Mouse (Mus musculus) megakaryocyte-erythroid progenitor cell, adult 5-6 weeks (primary cell): ENCODE measurements at regions not wholly inside any gene's neighbourhood (a gene's known extent, or its start where the extent isn't known, plus 50 kb on each side); places are given as distances from the start of the nearest gene placed in this dataset.

ENCODE experiments used
- ATAC-seq: replicated peaks from 2 replicates; pipeline ENCODE4 v1.8.0; 2016; ENCODE audit warnings: mild to moderate bottlenecking, inconsistent platforms; ENCODE audit not compliant: severe bottlenecking, poor library complexity, low FRiP score, low TSS enrichment

- ATAC-seq, result no peak
These were observed 332.7 kb downstream of the Kcnj2 start for GRCm38 (mm10) chr11:111398706-111399105.

- no peak for ATAC-seq
These were observed 343.3 kb downstream of the Kcnj2 start for GRCm38 (mm10) chr11:111409266-111409665.

- no peak for ATAC-seq
These were observed 358.9 kb downstream of the Kcnj2 start for GRCm38 (mm10) chr11:111424871-111425270.

- ATAC-seq, result no peak
These were observed 360.8 kb downstream of the Kcnj2 start for GRCm38 (mm10) chr11:111426715-111427114.

- no peak for ATAC-seq
These were observed 376.3 kb downstream of the Kcnj2 start for GRCm38 (mm10) chr11:111442257-111442656.

- no peak for ATAC-seq
These were observed 377.4 kb downstream of the Kcnj2 start for GRCm38 (mm10) chr11:111443381-111443780.

GRCm38 (mm10) chr11:111444791-111445190, 378.8 kb downstream of the Kcnj2 start:
- no peak for ATAC-seq

- peak; percentile 82 for ATAC-seq
These were observed 379.8 kb downstream of the Kcnj2 start for GRCm38 (mm10) chr11:111445764-111446163.

GRCm38 (mm10) chr11:111450811-111451494, 385.0 kb downstream of the Kcnj2 start:
- ATAC-seq, result no peak

- no peak for ATAC-seq
These were observed 394.1 kb downstream of the Kcnj2 start for GRCm38 (mm10) chr11:111460046-111460445.

GRCm38 (mm10) chr11:111484981-111485380, 419.0 kb downstream of the Kcnj2 start:
- no peak for ATAC-seq

GRCm38 (mm10) chr11:111512471-111512870, 446.5 kb downstream of the Kcnj2 start:
- no peak for ATAC-seq

GRCm38 (mm10) chr11:111522716-111523115, 456.8 kb downstream of the Kcnj2 start:
- no peak for ATAC-seq

GRCm38 (mm10) chr11:111523465-111523864, 457.5 kb downstream of the Kcnj2 start:
- ATAC-seq, result peak; percentile 72

GRCm38 (mm10) chr11:111526010-111526742, 460.2 kb downstream of the Kcnj2 start:
- ATAC-seq, result no peak

- no peak for ATAC-seq
These were observed 463.6 kb downstream of the Kcnj2 start for GRCm38 (mm10) chr11:111529591-111529990.

- no peak for ATAC-seq
These were observed 464.9 kb downstream of the Kcnj2 start for GRCm38 (mm10) chr11:111530912-111531311.

GRCm38 (mm10) chr11:111532457-111532856, 466.5 kb downstream of the Kcnj2 start:
- 0 out of 2 replicates have a peak, but pooled peaks have one; percentile 54 for ATAC-seq

- ATAC-seq, result peak; percentile 77
These were observed 470.3 kb downstream of the Kcnj2 start for GRCm38 (mm10) chr11:111536040-111536836.

GRCm38 (mm10) chr11:111537654-111538053, 471.7 kb downstream of the Kcnj2 start:
- peak; percentile 92 for ATAC-seq
